Mouse (Mus musculus) adrenal gland, adult 2 months (tissue): ENCODE results near the gene Zfp366. TPM values are rescaled to one million over a fixed set of nuclear protein-coding genes. Genes with fewer than 3 reads are reported as not detected.

ENCODE experiments used
- DNase-seq: peaks from one replicate; pipeline ENCODE4 v3.0.0; 2021
- polyA plus RNA-seq: library from polyadenylated mRNA; depleted of rRNA; stranded (reverse); fragments of >200 nt; gene quantifications from 2 replicates; pipeline ENCODE4 v1.2.3, GENCODE M21; 2012
- total RNA-seq, 2 experiments: library from RNA; stranded (reverse); gene quantifications; 2 replicates each; pipeline ENCODE4 v1.2.3; 2021

The Zfp366 gene
- total and polyA plus RNA-seq, 3 experiments, result 2.9 to 4.6 (median 4.6) TPM

GRCm38 (mm10) chr13:99250806-99251205, 66.2 kb downstream of the Zfp366 start:
- DNase-seq, result no peak

- no peak for DNase-seq
Measured at GRCm38 (mm10) chr13:99254215-99254614, 69.6 kb downstream of the Zfp366 start.

GRCm38 (mm10) chr13:99254781-99255180, 70.2 kb downstream of the Zfp366 start:
- DNase-seq, result no peak

GRCm38 (mm10) chr13:99256916-99257315, 72.3 kb downstream of the Zfp366 start:
- DNase-seq, result no peak

- DNase-seq, result no peak
Measured at GRCm38 (mm10) chr13:99258677-99259076, 74.1 kb downstream of the Zfp366 start.

- no peak for DNase-seq
Measured at GRCm38 (mm10) chr13:99259502-99260174, 75.0 kb downstream of the Zfp366 start.

GRCm38 (mm10) chr13:99262406-99262805, 77.8 kb downstream of the Zfp366 start:
- DNase-seq, result no peak

- no peak for DNase-seq
Measured at GRCm38 (mm10) chr13:99263159-99263783, 78.6 kb downstream of the Zfp366 start.

GRCm38 (mm10) chr13:99264483-99264882, 79.9 kb downstream of the Zfp366 start:
- no peak for DNase-seq

- DNase-seq, result no peak
Measured at GRCm38 (mm10) chr13:99272046-99272445, 87.4 kb downstream of the Zfp366 start.

- DNase-seq, result no peak
Measured at GRCm38 (mm10) chr13:99277521-99277920, 92.9 kb downstream of the Zfp366 start.

GRCm38 (mm10) chr13:99278511-99278910, 93.9 kb downstream of the Zfp366 start:
- DNase-seq, result no peak

GRCm38 (mm10) chr13:99279351-99279750, 94.7 kb downstream of the Zfp366 start:
- peak; percentile 88 for DNase-seq

GRCm38 (mm10) chr13:99282961-99283360, 98.3 kb downstream of the Zfp366 start:
- DNase-seq, result no peak

- DNase-seq, result no peak
Measured at GRCm38 (mm10) chr13:99283916-99284315, 99.3 kb downstream of the Zfp366 start.

GRCm38 (mm10) chr13:99284400-99285160, 100.0 kb downstream of the Zfp366 start:
- no peak for DNase-seq

GRCm38 (mm10) chr13:99285241-99285640, 100.6 kb downstream of the Zfp366 start:
- no peak for DNase-seq

- DNase-seq, result no peak
Measured at GRCm38 (mm10) chr13:99287207-99287606, 102.6 kb downstream of the Zfp366 start.

- no peak for DNase-seq
Measured at GRCm38 (mm10) chr13:99287786-99288185, 103.2 kb downstream of the Zfp366 start.

GRCm38 (mm10) chr13:99290766-99291165, 106.1 kb downstream of the Zfp366 start:
- no peak for DNase-seq

- no peak for DNase-seq
Measured at GRCm38 (mm10) chr13:99294176-99294575, 109.6 kb downstream of the Zfp366 start.

GRCm38 (mm10) chr13:99299921-99300320, 115.3 kb downstream of the Zfp366 start:
- no peak for DNase-seq
